Mouse (Mus musculus) heart, embryonic 13.5 days (tissue): ENCODE data around the gene Gm4307. TPM values are rescaled to one million over a fixed set of nuclear protein-coding genes. Genes with fewer than 3 reads are reported as not detected.
"Not testable (repeated sequence)": the region's sequence is repeated elsewhere in the genome, so short reads cannot be mapped to it uniquely, and the experiment has no call there.

Experiments
- ATAC-seq: fragments of 200-750 bp; cut with Nextera tagmentation; 2 replicates; pipeline ENCODE4 v1.8.0; 2017; ENCODE audit warnings: moderate TSS enrichment; ENCODE audit not compliant: insufficient number of reproducible peaks, low FRiP score, low TSS enrichment; ENCODE audit errors: extremely low read depth
- H3K27ac ChIP-seq: fragments of 300-500 bp; sonication (generic); replicated peaks from 2 replicates; pipeline ENCODE4 v1.5.1; 2015; ENCODE audit warnings: moderate library complexity, mild to moderate bottlenecking, inconsistent platforms
- H3K27me3 ChIP-seq: fragments of 300-500 bp; sonication (generic); replicated peaks from 2 replicates; pipeline ENCODE4 v1.6.1; 2015; ENCODE audit warnings: mild to moderate bottlenecking, inconsistent platforms
- H3K36me3 ChIP-seq: fragments of 300-500 bp; sonication (generic); 2 replicates; pipeline ENCODE4 v1.6.1; 2015; ENCODE audit warnings: mild to moderate bottlenecking, inconsistent platforms
- H3K4me1 ChIP-seq: fragments of 300-500 bp; sonication (generic); 2 replicates; pipeline ENCODE4 v1.6.1; 2015; ENCODE audit warnings: inconsistent platforms
- H3K4me2 ChIP-seq: fragments of 300-500 bp; sonication (generic); 2 replicates; pipeline ENCODE4 v1.6.1; 2015; ENCODE audit warnings: inconsistent platforms, mild to moderate bottlenecking, moderate library complexity
- H3K4me3 ChIP-seq: fragments of 300-500 bp; sonication (generic); 2 replicates; pipeline ENCODE4 v1.5.1; 2015; ENCODE audit warnings: moderate library complexity, mild to moderate bottlenecking, inconsistent platforms
- H3K9ac ChIP-seq: fragments of 300-500 bp; sonication (generic); 2 replicates; pipeline ENCODE4 v1.6.1; 2015; ENCODE audit warnings: inconsistent platforms, mild to moderate bottlenecking, moderate library complexity
- H3K9me3 ChIP-seq: fragments of 300-500 bp; sonication (generic); 2 replicates; pipeline ENCODE4 v1.6.1; 2016; ENCODE audit warnings: inconsistent platforms
- WGBS: fragments of 180-500 bp; shearing (Covaris S2); methylation state at CpG from one replicate; pipeline ENCODE4 v1.1.7; 2015; ENCODE audit warnings: mixed read lengths; 5-methylcytosine and 5-hydroxymethylcytosine counted together
- polyA plus RNA-seq: library from polyadenylated mRNA; unstranded; fragments of >200 nt; fragmentation: Nextera tagmentation; extraction: Ambion mirVana; gene quantifications from 2 replicates; pipeline ENCODE4 v1.2.1, GENCODE M21; 2015

The Gm4307 gene
- polyA plus RNA-seq: not detected in 2 replicates

DNA sequence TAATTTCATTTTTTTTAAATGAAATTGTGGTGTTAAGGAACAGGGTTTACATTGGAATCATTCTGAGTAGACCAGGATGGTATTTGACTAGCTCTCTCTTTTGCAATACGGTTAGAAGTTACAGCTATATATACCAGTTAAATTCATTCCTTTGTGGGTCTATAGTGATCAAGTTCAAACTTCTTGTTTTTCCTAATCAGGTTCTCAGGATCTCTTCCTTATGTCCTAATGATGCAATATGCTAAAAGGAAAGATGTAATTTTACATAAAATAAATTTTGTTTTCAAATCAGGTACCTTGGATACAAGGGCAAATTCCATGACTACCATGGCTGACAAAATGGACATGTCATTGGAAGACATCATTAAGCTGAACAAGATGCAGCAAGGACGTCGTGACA is at the start of gene Gm4307:
Gm4307 (plus strand) TSS at position 301 of the 400 bp plus-strand sequence.
- ATAC-seq, H3K4me1 ChIP-seq, H3K27me3 ChIP-seq, H3K27ac ChIP-seq, H3K9me3 ChIP-seq, H3K4me2 ChIP-seq, H3K9ac ChIP-seq, H3K36me3 ChIP-seq, H3K4me3 ChIP-seq: not testable (repeated sequence)
- WGBS: no CpG with 5 or more reads among the region's 3 CpGs

DNA sequence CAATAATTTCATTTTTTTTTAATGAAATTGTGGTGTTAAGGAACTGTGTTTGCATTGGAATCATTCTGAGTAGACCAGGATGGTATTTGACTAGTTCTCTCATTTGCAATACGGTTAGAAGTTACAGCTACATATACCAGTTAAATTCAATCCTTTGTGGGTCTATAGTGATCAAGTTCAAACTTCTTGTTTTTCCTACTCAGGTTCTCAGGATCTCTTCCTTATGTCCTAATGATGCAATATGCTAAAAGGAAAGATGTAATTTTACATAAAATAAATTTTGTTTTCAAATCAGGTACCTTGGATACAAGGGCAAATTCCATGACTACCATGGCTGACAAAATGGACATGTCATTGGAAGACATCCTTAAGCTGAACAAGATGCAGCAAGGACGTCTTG is 25.8 kb upstream of the Gm4307 start, which contains the start of gene Gm4301:
Gm4301 (plus strand) TSS at position 301 of the 400 bp plus-strand sequence.
- H3K4me3 ChIP-seq, H3K36me3 ChIP-seq, H3K4me2 ChIP-seq, H3K27me3 ChIP-seq, ATAC-seq, H3K4me1 ChIP-seq, H3K9me3 ChIP-seq, H3K9ac ChIP-seq, H3K27ac ChIP-seq: not testable (repeated sequence)
- no CpG with 5 or more reads among the region's 2 CpGs for WGBS

DNA sequence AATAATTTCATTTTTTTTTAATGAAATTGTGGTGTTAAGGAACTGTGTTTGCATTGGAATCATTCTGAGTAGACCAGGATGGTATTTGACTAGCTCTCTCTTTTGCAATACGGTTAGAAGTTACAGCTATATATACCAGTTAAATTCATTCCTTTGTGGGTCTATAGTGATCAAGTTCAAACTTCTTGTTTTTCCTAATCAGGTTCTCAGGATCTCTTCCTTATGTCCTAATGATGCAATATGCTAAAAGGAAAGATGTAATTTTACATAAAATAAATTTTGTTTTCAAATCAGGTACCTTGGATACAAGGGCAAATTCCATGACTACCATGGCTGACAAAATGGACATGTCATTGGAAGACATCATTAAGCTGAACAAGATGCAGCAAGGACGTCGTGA is 20.6 kb upstream of the Gm4307 start, which contains the start of gene Gm4302:
Gm4302 (plus strand) TSS at position 301 of the 400 bp plus-strand sequence.
- H3K9ac ChIP-seq, H3K27me3 ChIP-seq, H3K36me3 ChIP-seq, H3K27ac ChIP-seq, H3K4me2 ChIP-seq, H3K4me1 ChIP-seq, ATAC-seq, H3K4me3 ChIP-seq, H3K9me3 ChIP-seq: not testable (repeated sequence)
- WGBS: no CpG with 5 or more reads among the region's 3 CpGs

DNA sequence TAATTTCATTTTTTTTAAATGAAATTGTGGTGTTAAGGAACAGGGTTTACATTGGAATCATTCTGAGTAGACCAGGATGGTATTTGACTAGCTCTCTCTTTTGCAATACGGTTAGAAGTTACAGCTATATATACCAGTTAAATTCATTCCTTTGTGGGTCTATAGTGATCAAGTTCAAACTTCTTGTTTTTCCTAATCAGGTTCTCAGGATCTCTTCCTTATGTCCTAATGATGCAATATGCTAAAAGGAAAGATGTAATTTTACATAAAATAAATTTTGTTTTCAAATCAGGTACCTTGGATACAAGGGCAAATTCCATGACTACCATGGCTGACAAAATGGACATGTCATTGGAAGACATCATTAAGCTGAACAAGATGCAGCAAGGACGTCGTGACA is 15.5 kb upstream of the Gm4307 start, which contains the start of gene Gm4303:
Gm4303 (plus strand) TSS at position 301 of the 400 bp plus-strand sequence.
- not testable (repeated sequence) for H3K36me3 ChIP-seq, H3K27me3 ChIP-seq, H3K27ac ChIP-seq, H3K4me3 ChIP-seq, H3K9ac ChIP-seq, H3K9me3 ChIP-seq, H3K4me2 ChIP-seq, H3K4me1 ChIP-seq, ATAC-seq
- WGBS: no CpG with 5 or more reads among the region's 3 CpGs

DNA sequence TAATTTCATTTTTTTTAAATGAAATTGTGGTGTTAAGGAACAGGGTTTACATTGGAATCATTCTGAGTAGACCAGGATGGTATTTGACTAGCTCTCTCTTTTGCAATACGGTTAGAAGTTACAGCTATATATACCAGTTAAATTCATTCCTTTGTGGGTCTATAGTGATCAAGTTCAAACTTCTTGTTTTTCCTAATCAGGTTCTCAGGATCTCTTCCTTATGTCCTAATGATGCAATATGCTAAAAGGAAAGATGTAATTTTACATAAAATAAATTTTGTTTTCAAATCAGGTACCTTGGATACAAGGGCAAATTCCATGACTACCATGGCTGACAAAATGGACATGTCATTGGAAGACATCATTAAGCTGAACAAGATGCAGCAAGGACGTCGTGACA is 10.3 kb upstream of the Gm4307 start, which contains the start of gene Gm4305:
Gm4305 (plus strand) TSS at position 301 of the 400 bp plus-strand sequence.
- no CpG with 5 or more reads among the region's 3 CpGs for WGBS
- H3K27ac ChIP-seq, H3K4me2 ChIP-seq, H3K9ac ChIP-seq, H3K9me3 ChIP-seq, ATAC-seq, H3K4me3 ChIP-seq, H3K4me1 ChIP-seq, H3K36me3 ChIP-seq, H3K27me3 ChIP-seq: not testable (repeated sequence)

DNA sequence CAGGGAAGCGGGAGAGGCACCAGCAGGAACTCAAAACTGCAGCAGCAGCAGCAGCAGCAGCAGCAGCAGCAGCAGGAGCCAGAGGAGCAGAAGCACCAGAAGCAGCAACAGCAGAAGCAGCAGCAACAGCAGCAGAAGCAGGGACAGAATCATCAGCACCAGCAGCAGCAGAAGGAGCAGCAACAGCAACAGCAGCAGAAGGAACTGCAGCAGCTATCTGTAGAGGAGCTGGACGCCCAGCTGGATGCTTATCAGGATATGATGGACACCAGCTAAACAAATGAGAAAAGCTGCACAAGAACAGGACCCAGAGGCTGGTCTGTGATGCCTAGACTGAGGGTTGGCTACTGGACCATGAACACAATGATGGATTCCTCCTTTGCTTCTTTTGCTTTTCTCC is 4.3 kb upstream of the Gm4307 start:
- WGBS: 48% methylated on average over 2 of the region's 2 CpGs
- ATAC-seq, H3K27ac ChIP-seq, H3K9me3 ChIP-seq, H3K9ac ChIP-seq, H3K4me1 ChIP-seq, H3K4me2 ChIP-seq, H3K36me3 ChIP-seq, H3K4me3 ChIP-seq, H3K27me3 ChIP-seq: not testable (repeated sequence)

DNA sequence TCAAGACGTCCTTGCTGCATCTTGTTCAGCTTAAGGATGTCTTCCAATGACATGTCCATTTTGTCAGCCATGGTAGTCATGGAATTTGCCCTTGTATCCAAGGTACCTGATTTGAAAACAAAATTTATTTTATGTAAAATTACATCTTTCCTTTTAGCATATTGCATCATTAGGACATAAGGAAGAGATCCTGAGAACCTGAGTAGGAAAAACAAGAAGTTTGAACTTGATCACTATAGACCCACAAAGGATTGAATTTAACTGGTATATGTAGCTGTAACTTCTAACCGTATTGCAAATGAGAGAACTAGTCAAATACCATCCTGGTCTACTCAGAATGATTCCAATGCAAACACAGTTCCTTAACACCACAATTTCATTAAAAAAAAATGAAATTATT is 21.3 kb downstream of the Gm4307 start, which contains the start of gene Gm4312:
Gm4312 (minus strand) TSS at position 101 of the 400 bp plus-strand sequence.
- whole genome bisulfite sequencing: no CpG with 5 or more reads among the region's 2 CpGs
- ATAC-seq, H3K9me3 ChIP-seq, H3K4me2 ChIP-seq, H3K27ac ChIP-seq, H3K4me3 ChIP-seq, H3K36me3 ChIP-seq, H3K9ac ChIP-seq, H3K4me1 ChIP-seq, H3K27me3 ChIP-seq: not testable (repeated sequence)

DNA sequence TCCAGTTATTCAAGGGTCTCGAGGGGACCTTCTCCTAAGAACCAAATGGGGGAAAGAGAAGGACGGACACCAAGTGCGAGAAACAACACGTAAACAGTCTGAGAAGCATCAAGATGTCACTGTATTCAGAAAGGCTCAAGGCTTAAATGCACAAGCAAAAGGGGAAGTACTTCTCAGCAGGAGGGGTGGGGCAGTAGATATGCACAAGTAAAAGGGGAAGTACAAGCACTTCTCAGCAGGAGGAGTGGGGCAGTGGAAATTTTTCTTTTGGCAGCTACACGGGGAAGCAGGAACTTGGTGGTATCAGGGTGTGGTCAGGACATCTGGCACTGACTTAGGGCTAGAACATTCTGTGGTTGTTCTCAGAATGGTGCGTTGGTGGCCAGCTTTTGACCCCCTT is 41.2 kb downstream of the Gm4307 start:
- 70% methylated on average over 6 of the region's 6 CpGs for WGBS
- H3K4me1 ChIP-seq, H3K9ac ChIP-seq, ATAC-seq, H3K27ac ChIP-seq, H3K9me3 ChIP-seq, H3K4me3 ChIP-seq, H3K4me2 ChIP-seq, H3K27me3 ChIP-seq, H3K36me3 ChIP-seq: not testable (repeated sequence)

Other genes starting within 250 kb of the Gm4307 start
- not detected in 2 replicates for gene Gm4301, start 25.7 kb upstream of the Gm4307 start, polyA plus RNA-seq
- gene Gm4302, start 20.5 kb upstream of the Gm4307 start, polyA plus RNA-seq: not detected in 2 replicates
- not detected in 2 replicates for gene Gm4303, start 15.4 kb upstream of the Gm4307 start, polyA plus RNA-seq
- gene Gm4305, start 10.2 kb upstream of the Gm4307 start, polyA plus RNA-seq: not detected in 2 replicates
- not detected in 2 replicates for gene Gm4312, start 21.2 kb downstream of the Gm4307 start, polyA plus RNA-seq
- gene Tmtc3, start 126.0 kb downstream of the Gm4307 start, polyA plus RNA-seq: 15.3 and 15.7 TPM in 2 replicates
- 2.3 TPM in 2 replicates for gene Cep290, start 126.2 kb downstream of the Gm4307 start, polyA plus RNA-seq
- gene 4930430F08Rik, start 229.1 kb downstream of the Gm4307 start, polyA plus RNA-seq: 6.6 and 8.7 TPM in 2 replicates
- gene 1700017N19Rik, start 229.1 kb downstream of the Gm4307 start, polyA plus RNA-seq: not detected in 2 replicates